Mouse (Mus musculus): ENCODE results near the gene Hoxa6.

Gene Hoxa6

GRCm38 (mm10) chr6:52241001-52241621 is 32.6 kb upstream of the Hoxa6 start:
- CTCF ChIA-PET = interaction anchor here (0.5 to 1.4 kb wide), 7 partner anchors 12 to 1031 kb away, joined by 3 to 5 read pairs (median 3); no protein-coding TSS in a partner anchor

- CTCF ChIA-PET = interaction anchor here (0.7 to 1.4 kb wide), 4 partner anchors 11 to 28 kb away, joined by 3 to 6 read pairs (median 4); no protein-coding TSS in a partner anchor
These were observed 32.0 kb upstream of the Hoxa6 start, which contains the start of gene Hoxa10 for GRCm38 (mm10) chr6:52240389-52241000. Hoxa10 (minus strand) TSS chr6:52240854.

GRCm38 (mm10) chr6:52239625-52240388 is 31.3 kb upstream of the Hoxa6 start:
- CTCF ChIA-PET = interaction anchor here (0.6 to 1.4 kb wide), 4 partner anchors 10 to 28 kb away, joined by 3 to 6 read pairs (median 4); no protein-coding TSS in a partner anchor

- CTCF ChIA-PET = interaction anchor here (0.6 to 0.7 kb wide), 2 partner anchors 15 kb away, joined by 3 to 4 read pairs; no protein-coding TSS in a partner anchor
These were observed 30.5 kb upstream of the Hoxa6 start for GRCm38 (mm10) chr6:52238976-52239375.

GRCm38 (mm10) chr6:52238155-52238545 is 29.6 kb upstream of the Hoxa6 start:
- CTCF ChIA-PET = no interaction called here

GRCm38 (mm10) chr6:52237346-52238154 is 29.0 kb upstream of the Hoxa6 start:
- CTCF ChIA-PET = no interaction called here

- CTCF ChIA-PET = no interaction called here
These were observed 28.3 kb upstream of the Hoxa6 start for GRCm38 (mm10) chr6:52236806-52237205.

GRCm38 (mm10) chr6:52235866-52236265 is 27.3 kb upstream of the Hoxa6 start:
- CTCF ChIA-PET = no interaction called here

GRCm38 (mm10) chr6:52235267-52235666 is 26.7 kb upstream of the Hoxa6 start:
- CTCF ChIA-PET = no interaction called here

- CTCF ChIA-PET = interaction anchor here (0.5 to 0.9 kb wide), 2 partner anchors 14 to 55 kb away, joined by 3 to 11 read pairs; no protein-coding TSS in a partner anchor
These were observed 26.1 kb upstream of the Hoxa6 start for GRCm38 (mm10) chr6:52234428-52235140.

- CTCF ChIA-PET = interaction anchor here (0.5 to 0.9 kb wide), 3 partner anchors 11 to 55 kb away, joined by 3 to 11 read pairs (median 3); no protein-coding TSS in a partner anchor
These were observed 25.3 kb upstream of the Hoxa6 start for GRCm38 (mm10) chr6:52233546-52234427.

GRCm38 (mm10) chr6:52232984-52233545 is 24.5 kb upstream of the Hoxa6 start:
- CTCF ChIA-PET = interaction anchor here (0.6 to 0.9 kb wide), 3 partner anchors 10 to 1049 kb away, joined by 3 read pairs; no protein-coding TSS in a partner anchor

- CTCF ChIA-PET = interaction anchor here (0.6 kb wide), 2 partner anchors 24 to 1049 kb away, joined by 3 to 4 read pairs; no protein-coding TSS in a partner anchor
These were observed 24.0 kb upstream of the Hoxa6 start for GRCm38 (mm10) chr6:52232568-52232965.

- CTCF ChIA-PET = interaction anchor here (0.6 kb wide), 1 partner anchor 25 kb away, joined by 4 read pairs; no protein-coding TSS in a partner anchor
These were observed 23.5 kb upstream of the Hoxa6 start for GRCm38 (mm10) chr6:52231885-52232567.

- CTCF ChIA-PET = interaction anchor here (0.6 to 0.7 kb wide), 3 partner anchors 16 to 364 kb away, joined by 4 to 6 read pairs (median 5); no protein-coding TSS in a partner anchor
These were observed 22.1 kb upstream of the Hoxa6 start, which contains the start of gene Hoxa9 for GRCm38 (mm10) chr6:52230516-52231165. Hoxa9 (minus strand) TSS chr6:52231089.

- CTCF ChIA-PET = interaction anchor here (0.7 to 0.9 kb wide), 5 partner anchors 11 to 363 kb away, joined by 3 to 5 read pairs (median 3); partner anchors contain the start of gene Hoxa10
These were observed 21.3 kb upstream of the Hoxa6 start for GRCm38 (mm10) chr6:52229558-52230416.
